Mouse (Mus musculus): ENCODE measurements around the gene Macf1. TPM values are rescaled to one million over a fixed set of nuclear protein-coding genes. Genes with fewer than 3 reads are reported as not detected.

Gene Macf1
- total RNA-seq, 2 experiments from 2014 or later, result 48.4 to 66.4 TPM

- intact Hi-C loops (cut with DNase I), result no loop called here
- TF ChIP-seq CTCF (IDR thresholded peaks at IDR 0.05), result peak; percentile 32; the same call in 1 of the 2 replicates
- H3K27ac ChIP-seq, result no peak overlapping the region
- no peak overlapping the region for H3K4me3 ChIP-seq
- no peak for DNase-seq
Observed at GRCm38 (mm10) chr4:123395435-123396000, 288.6 kb downstream of the Macf1 start.

- H3K4me3 ChIP-seq, result no peak overlapping the region
- no peak for DNase-seq
- intact Hi-C loops (cut with DNase I), result loop anchor here (5.0 kb wide), 2 partner anchors 88 to 178 kb away; no protein-coding TSS in a partner anchor
- no peak for TF ChIP-seq CTCF (IDR thresholded peaks at IDR 0.05)
- H3K27ac ChIP-seq, result no peak overlapping the region
Observed at GRCm38 (mm10) chr4:123394878-123395277, 289.3 kb downstream of the Macf1 start.

GRCm38 (mm10) chr4:123394269-123394668 lies 289.9 kb downstream of the Macf1 start:
- H3K4me3 ChIP-seq, result no peak overlapping the region
- no peak for TF ChIP-seq CTCF (IDR thresholded peaks at IDR 0.05)
- peak overlapping the region; percentile 38 for H3K27ac ChIP-seq
- no peak for DNase-seq
- intact Hi-C loops (cut with DNase I), result loop anchor here (5.0 kb wide), 2 partner anchors 87 to 177 kb away; no protein-coding TSS in a partner anchor

GRCm38 (mm10) chr4:123393004-123393403 lies 291.2 kb downstream of the Macf1 start:
- no peak for DNase-seq
- intact Hi-C loops (cut with DNase I), result loop anchor here (5.0 kb wide), 2 partner anchors 86 to 176 kb away; no protein-coding TSS in a partner anchor
- Histone ChIP-seq H3K27ac (no peak overlapping the region), H3K4me3 (no peak overlapping the region)
- TF ChIP-seq CTCF (IDR thresholded peaks at IDR 0.05), result no peak

GRCm38 (mm10) chr4:123392187-123392586 lies 292.0 kb downstream of the Macf1 start:
- intact Hi-C loops (cut with DNase I), result loop anchor here (5.0 kb wide), 2 partner anchors 85 to 175 kb away; no protein-coding TSS in a partner anchor
- Histone ChIP-seq H3K27ac (no peak overlapping the region), H3K4me3 (no peak overlapping the region)
- DNase-seq, result no peak
- peak; percentile 69 for TF ChIP-seq CTCF (IDR thresholded peaks at IDR 0.05)

GRCm38 (mm10) chr4:123385028-123385427 lies 299.1 kb downstream of the Macf1 start:
- no peak overlapping the region for H3K27ac ChIP-seq
- DNase-seq, result no peak
- H3K4me3 ChIP-seq, result no peak overlapping the region
- intact Hi-C loops (cut with DNase I), result no loop called here
- TF ChIP-seq CTCF (IDR thresholded peaks at IDR 0.05), result no peak

- no peak for DNase-seq
- TF ChIP-seq CTCF (IDR thresholded peaks at IDR 0.05), result no peak
- intact Hi-C loops (cut with DNase I), result no loop called here
- no peak overlapping the region for H3K27ac ChIP-seq
- H3K4me3 ChIP-seq, result no peak overlapping the region
Observed at GRCm38 (mm10) chr4:123383173-123383572, 301.0 kb downstream of the Macf1 start.

- no peak for TF ChIP-seq CTCF (IDR thresholded peaks at IDR 0.05)
Observed at GRCm38 (mm10) chr4:123382051-123382450, 302.1 kb downstream of the Macf1 start.

GRCm38 (mm10) chr4:123381598-123381997 lies 302.6 kb downstream of the Macf1 start:
- TF ChIP-seq CTCF (IDR thresholded peaks at IDR 0.05), result no peak
- Histone ChIP-seq H3K4me3 (no peak overlapping the region), H3K27ac (no peak overlapping the region)
- intact Hi-C loops (cut with DNase I), result no loop called here
- no peak for DNase-seq

More at GRCm38 (mm10) chr4:123382051-123382450, 302.1 kb downstream of the Macf1 start:
- intact Hi-C loops (cut with DNase I), result no loop called here
- no peak overlapping the region for H3K4me3 ChIP-seq
- no peak for DNase-seq
- no peak overlapping the region for H3K27ac ChIP-seq

- DNase-seq, result no peak
- intact Hi-C loops (cut with DNase I), result no loop called here
- no peak overlapping the region for H3K27ac ChIP-seq
- TF ChIP-seq CTCF (IDR thresholded peaks at IDR 0.05), result no peak
- no peak overlapping the region for H3K4me3 ChIP-seq
Observed at GRCm38 (mm10) chr4:123376031-123376430, 308.1 kb downstream of the Macf1 start.

GRCm38 (mm10) chr4:123374316-123375008 lies 309.7 kb downstream of the Macf1 start:
- Histone ChIP-seq H3K27ac (no peak overlapping the region), H3K4me3 (no peak overlapping the region)
- intact Hi-C loops (cut with DNase I), result no loop called here
- TF ChIP-seq CTCF (IDR thresholded peaks at IDR 0.05), result no peak
- DNase-seq, result no peak

- Histone ChIP-seq H3K4me3 (no peak overlapping the region), H3K27ac (no peak overlapping the region)
- no peak for DNase-seq
- intact Hi-C loops (cut with DNase I), result no loop called here
- TF ChIP-seq CTCF (IDR thresholded peaks at IDR 0.05), result no peak
Observed at GRCm38 (mm10) chr4:123363555-123363954, 320.6 kb downstream of the Macf1 start.

- intact Hi-C loops (cut with DNase I), result no loop called here
- no peak for TF ChIP-seq CTCF (IDR thresholded peaks at IDR 0.05)
- no peak overlapping the region for H3K4me3 ChIP-seq
- no peak overlapping the region for H3K27ac ChIP-seq
- DNase-seq, result no peak
Observed at GRCm38 (mm10) chr4:123360771-123361170, 323.4 kb downstream of the Macf1 start.

Data from gastrocnemius, adult 2 months (tissue).